Mouse (Mus musculus) brain, adult 2 months (tissue): ENCODE measurements around the gene Slc2a1.
A peak's percentile ranks its signal among the peaks of the same experiment; 100 is the strongest.

Source experiments
- DNase-seq: peaks from one replicate; pipeline ENCODE4 v3.0.0; 2011; ENCODE audit warnings: low read depth, low spot score

The Slc2a1 gene

GRCm38 (mm10) chr4:119129096-119129495 lies 20.6 kb downstream of the Slc2a1 start:
- no peak for DNase-seq

- DNase-seq: no peak
Measured at GRCm38 (mm10) chr4:119131189-119131910, 22.8 kb downstream of the Slc2a1 start.

GRCm38 (mm10) chr4:119133306-119133705 lies 24.8 kb downstream of the Slc2a1 start:
- DNase-seq: no peak

GRCm38 (mm10) chr4:119133860-119134259 lies 25.3 kb downstream of the Slc2a1 start:
- no peak for DNase-seq

GRCm38 (mm10) chr4:119137313-119137712 lies 28.8 kb downstream of the Slc2a1 start:
- DNase-seq: no peak

GRCm38 (mm10) chr4:119138171-119138570 lies 29.7 kb downstream of the Slc2a1 start:
- peak; percentile 95 for DNase-seq

- peak; percentile 74 for DNase-seq
Measured at GRCm38 (mm10) chr4:119138776-119139175, 30.3 kb downstream of the Slc2a1 start.

GRCm38 (mm10) chr4:119140126-119140525 lies 31.6 kb downstream of the Slc2a1 start:
- peak; percentile 37 for DNase-seq

GRCm38 (mm10) chr4:119141191-119141590 lies 32.7 kb downstream of the Slc2a1 start:
- DNase-seq: peak; percentile 70

GRCm38 (mm10) chr4:119142230-119142871 lies 33.8 kb downstream of the Slc2a1 start:
- DNase-seq: peak; percentile 78

- DNase-seq: no peak
Measured at GRCm38 (mm10) chr4:119146816-119147215, 38.3 kb downstream of the Slc2a1 start.

- DNase-seq: no peak
Measured at GRCm38 (mm10) chr4:119147347-119147746, 38.8 kb downstream of the Slc2a1 start.

GRCm38 (mm10) chr4:119148741-119149140 lies 40.2 kb downstream of the Slc2a1 start:
- DNase-seq: no peak

GRCm38 (mm10) chr4:119157186-119157585 lies 48.7 kb downstream of the Slc2a1 start:
- peak; percentile 51 for DNase-seq

- no peak for DNase-seq
Measured at GRCm38 (mm10) chr4:119157891-119158290, 49.4 kb downstream of the Slc2a1 start.

- DNase-seq: no peak
Measured at GRCm38 (mm10) chr4:119161358-119161757, 52.8 kb downstream of the Slc2a1 start.

GRCm38 (mm10) chr4:119162990-119163389 lies 54.5 kb downstream of the Slc2a1 start:
- DNase-seq: no peak

- no peak for DNase-seq
Measured at GRCm38 (mm10) chr4:119165916-119166315, 57.4 kb downstream of the Slc2a1 start.

GRCm38 (mm10) chr4:119167068-119167467 lies 58.6 kb downstream of the Slc2a1 start:
- DNase-seq: no peak

- DNase-seq: peak; percentile 92
Measured at GRCm38 (mm10) chr4:119167663-119168062, 59.2 kb downstream of the Slc2a1 start.

GRCm38 (mm10) chr4:119172919-119173650 lies 64.6 kb downstream of the Slc2a1 start:
- peak; percentile 45 for DNase-seq

- DNase-seq: peak; percentile 99
Measured at GRCm38 (mm10) chr4:119173851-119174453, 65.4 kb downstream of the Slc2a1 start, which contains the start of gene Zfp691. Gene Zfp691, minus strand, starts transcription at chr4:119174195.
